Mouse (Mus musculus) ES-Bruce4 (cell line): ENCODE data around the gene Zfp663. TPM values are rescaled to one million over a fixed set of nuclear protein-coding genes. Genes with fewer than 3 reads are reported as not detected.

Experiments
- H3K27ac ChIP-seq: 2 replicates; pipeline ENCODE4 v1.5.1; 2012; ENCODE audit warnings: low read length, inconsistent platforms; ENCODE audit not compliant: insufficient read depth
- H3K27me3 ChIP-seq: 2 replicates; pipeline ENCODE4 v1.6.1; 2012; ENCODE audit warnings: mild to moderate bottlenecking, low read length, inconsistent platforms; ENCODE audit not compliant: control insufficient read depth, poor library complexity, insufficient read depth, severe bottlenecking
- H3K36me3 ChIP-seq: 2 replicates; pipeline ENCODE4 v1.6.1; 2012; ENCODE audit warnings: inconsistent platforms, mild to moderate bottlenecking, low read length, moderate library complexity; ENCODE audit not compliant: control insufficient read depth, poor library complexity, insufficient read depth, severe bottlenecking
- H3K4me1 ChIP-seq: one replicate; pipeline ENCODE4 v1.8.1; 2011; ENCODE audit warnings: low read length; ENCODE audit not compliant: control insufficient read depth, insufficient read depth
- H3K4me3 ChIP-seq: 2 replicates; pipeline ENCODE4 v1.5.1; 2011; ENCODE audit warnings: low read depth, mild to moderate bottlenecking, low read length
- H3K9ac ChIP-seq: 2 replicates; pipeline ENCODE4 v1.6.1; 2012; ENCODE audit warnings: low read depth, mild to moderate bottlenecking, inconsistent platforms; ENCODE audit not compliant: poor library complexity, severe bottlenecking
- H3K9me3 ChIP-seq: replicated peaks from 2 replicates; pipeline ENCODE4 v1.6.1; 2012; ENCODE audit warnings: mild to moderate bottlenecking, low read length, inconsistent platforms; ENCODE audit not compliant: control insufficient read depth, poor library complexity, insufficient read depth, severe bottlenecking
- CTCF ChIP-seq: IDR thresholded peaks from one replicate; pipeline ENCODE4 v1.8.1; 2011; ENCODE audit warnings: low read depth, low read length
- EP300 ChIP-seq: IDR thresholded peaks from 2 replicates; pipeline ENCODE4 v1.6.1; 2011; ENCODE audit warnings: low read depth, low read length; ENCODE audit not compliant: insufficient read depth
- POLR2A ChIP-seq: IDR thresholded peaks from one replicate; pipeline ENCODE4 v1.8.1; 2011; ENCODE audit warnings: low read length; ENCODE audit not compliant: insufficient read depth
- polyA plus RNA-seq: library from polyadenylated mRNA; stranded (reverse); fragments of >200 nt; gene quantifications from 2 replicates; pipeline ENCODE4 v1.2.4, GENCODE M21; 2011; ENCODE audit warnings: low read depth; ENCODE audit not compliant: missing spikeins, insufficient read depth, insufficient read length

Gene Zfp663
- polyA plus RNA-seq, 1 experiment = not detected

- H3K9me3 ChIP-seq = no peaks in the 10 kb centered on the region
- TF ChIP-seq POLR2A = no peak
- TF ChIP-seq CTCF = peak; percentile 66
- H3K4me1 ChIP-seq = no peaks in the 10 kb centered on the region
- H3K27ac ChIP-seq = no peak overlapping the region
- H3K27me3 ChIP-seq = no peaks in the 10 kb centered on the region
- no peak overlapping the region for H3K9ac ChIP-seq
- H3K4me3 ChIP-seq = no peak overlapping the region
- no peaks in the 10 kb centered on the region for H3K36me3 ChIP-seq
Measured at GRCm38 (mm10) chr2:165337191-165337590, 31.3 kb downstream of the Zfp663 start.

- Histone ChIP-seq H3K27me3 (no peaks in the 10 kb centered on the region), H3K27ac (no peak overlapping the region), H3K4me1 (no peaks in the 10 kb centered on the region), H3K36me3 (no peaks in the 10 kb centered on the region), H3K4me3 (no peak overlapping the region), H3K9me3 (no peaks in the 10 kb centered on the region), H3K9ac (no peak overlapping the region)
- no peak for TF ChIP-seq POLR2A
- TF ChIP-seq EP300 = no peak
- no peak for TF ChIP-seq CTCF
Measured at GRCm38 (mm10) chr2:165332610-165333210, 35.8 kb downstream of the Zfp663 start.

DNA sequence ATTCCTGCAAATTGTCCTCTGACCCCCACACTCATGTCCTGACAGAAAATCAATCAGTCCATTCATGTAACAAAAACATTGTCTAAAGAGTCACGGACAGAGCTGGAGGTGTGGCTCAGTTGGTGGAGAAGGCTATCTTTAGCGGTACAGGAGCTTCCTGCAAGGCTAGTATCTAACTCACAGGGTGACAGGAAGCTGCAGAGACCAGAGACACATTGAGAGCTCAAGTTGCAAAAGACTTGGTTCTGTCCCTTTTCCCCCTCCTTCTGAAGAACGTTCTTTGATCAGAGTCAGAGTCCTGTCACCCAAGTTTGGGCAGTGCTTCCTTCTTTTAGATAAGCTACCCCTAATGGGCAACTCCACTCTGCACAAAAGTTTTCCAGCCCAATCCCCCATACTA is 38.8 kb downstream of the Zfp663 start:
- TF ChIP-seq POLR2A (no peak), EP300 (no peak), CTCF (no peak)

DNA sequence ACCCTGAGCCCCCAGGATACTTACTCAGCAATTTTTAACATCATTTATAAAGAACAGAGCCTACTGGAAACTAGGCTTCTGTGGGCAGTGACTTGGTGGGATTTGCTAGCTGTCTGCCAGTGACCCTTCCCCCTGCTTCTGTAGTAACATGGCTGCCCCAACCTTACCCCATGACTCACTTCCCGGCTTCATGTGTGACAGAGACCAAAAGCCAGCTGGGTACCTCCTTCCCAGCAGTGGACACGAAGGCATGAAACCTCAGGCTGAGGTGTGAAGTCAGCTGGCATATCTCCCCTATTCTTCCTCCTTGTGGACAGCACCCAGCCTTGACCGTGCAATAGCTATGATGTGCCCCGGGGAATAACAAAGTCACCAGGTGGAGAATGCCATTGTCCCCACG is 39.8 kb downstream of the Zfp663 start:
- Histone ChIP-seq H3K9me3 (no peaks in the 10 kb centered on the region), H3K4me3 (no peak overlapping the region), H3K4me1 (peaks cover 3% of the 10 kb centered on the region), H3K36me3 (no peaks in the 10 kb centered on the region), H3K27me3 (no peaks in the 10 kb centered on the region), H3K27ac (no peak overlapping the region), H3K9ac (no peak overlapping the region)
- TF ChIP-seq EP300 = no peak
- no peak for TF ChIP-seq CTCF
- no peak for TF ChIP-seq POLR2A

More for the DNA sequence above, 38.8 kb downstream of the Zfp663 start:
- no peaks in the 10 kb centered on the region for H3K9me3 ChIP-seq
- H3K36me3 ChIP-seq = no peaks in the 10 kb centered on the region
- no peak overlapping the region for H3K4me3 ChIP-seq
- no peaks in the 10 kb centered on the region for H3K27me3 ChIP-seq
- no peaks in the 10 kb centered on the region for H3K4me1 ChIP-seq
- no peak overlapping the region for H3K9ac ChIP-seq
- no peak overlapping the region for H3K27ac ChIP-seq

DNA sequence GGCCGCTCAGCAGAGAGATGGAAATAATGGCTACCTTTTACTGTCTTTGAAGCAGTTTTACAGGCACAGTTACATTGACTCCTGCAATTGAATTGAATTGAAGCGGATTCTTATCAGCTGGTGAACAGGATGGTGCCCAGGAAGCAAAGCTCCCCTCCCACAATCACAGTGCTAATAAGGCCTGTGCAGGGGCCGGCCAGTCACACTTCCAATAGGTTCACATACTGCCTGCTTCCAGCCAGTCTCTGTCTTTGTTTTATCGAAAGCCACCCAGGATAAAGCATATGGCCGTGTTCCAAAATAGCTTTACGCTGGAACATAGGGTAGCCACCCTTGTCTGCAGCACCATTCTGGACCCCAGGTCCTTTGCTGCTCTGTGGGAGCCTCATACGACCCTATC is 41.1 kb downstream of the Zfp663 start:
- no peaks in the 10 kb centered on the region for H3K27me3 ChIP-seq
- H3K9ac ChIP-seq = no peak overlapping the region
- H3K27ac ChIP-seq = no peak overlapping the region
- H3K9me3 ChIP-seq = no peaks in the 10 kb centered on the region
- TF ChIP-seq EP300 = no peak
- no peak for TF ChIP-seq POLR2A
- no peak for TF ChIP-seq CTCF
- peaks cover 5% of the 10 kb centered on the region for H3K4me1 ChIP-seq
- H3K4me3 ChIP-seq = no peak overlapping the region
- H3K36me3 ChIP-seq = no peaks in the 10 kb centered on the region

DNA sequence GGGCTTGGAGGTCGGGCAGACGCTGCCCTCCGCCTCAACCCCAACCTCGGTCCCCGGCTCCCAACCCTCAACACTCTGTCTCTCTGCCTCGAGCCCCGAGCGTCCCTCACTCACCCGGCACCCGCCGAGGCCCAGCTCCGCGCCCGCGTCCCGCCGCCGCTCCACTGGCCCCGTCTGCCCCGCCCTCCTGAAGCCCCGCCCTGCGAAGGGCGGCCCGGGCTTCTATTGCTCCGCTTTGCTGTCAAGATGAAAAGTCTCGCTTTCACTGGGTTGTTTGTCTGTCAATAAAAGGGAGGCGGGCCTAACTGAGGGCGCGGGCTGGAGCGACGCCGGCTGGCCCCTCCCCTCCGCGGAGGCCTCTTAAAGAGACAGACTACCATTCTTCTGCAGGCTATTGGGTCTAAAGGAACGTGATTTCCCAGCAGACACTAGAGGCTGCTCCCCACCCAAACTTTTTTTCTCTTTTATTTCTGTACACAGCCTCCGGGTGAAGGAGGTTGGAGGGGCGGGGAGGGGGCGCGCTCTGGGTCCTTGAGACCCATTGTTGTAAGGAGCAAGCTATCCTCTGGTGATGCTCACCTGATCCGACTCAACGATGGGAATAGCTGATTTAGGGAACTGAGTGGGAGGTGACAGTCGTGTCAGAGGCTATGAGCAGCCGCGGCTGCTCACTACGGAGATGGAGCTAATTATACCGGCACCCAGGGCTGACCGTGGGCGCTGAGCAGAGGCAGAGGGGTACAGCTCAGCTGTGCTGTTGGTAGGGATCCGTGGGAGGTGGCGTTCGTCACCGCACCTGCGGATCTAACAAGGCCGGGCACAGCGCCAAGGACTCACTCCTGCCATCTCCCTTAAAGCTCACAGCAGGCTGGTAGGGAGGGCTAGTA is 42.0 kb downstream of the Zfp663 start, which contains the start of gene Elmo2:
Gene Elmo2, minus strand, starts transcription at position 176 of the 887 bp plus-strand sequence.
- Histone ChIP-seq H3K9me3 (no peaks in the 10 kb centered on the region), H3K36me3 (no peaks in the 10 kb centered on the region), H3K4me1 (peaks cover 5% of the 10 kb centered on the region), H3K9ac (peak within 1 kb of the TSS; percentile 89), H3K4me3 (peak within 1 kb of the TSS; percentile 84), H3K27me3 (no peaks in the 10 kb centered on the region), H3K27ac (no peak within 1 kb of the TSS)
- TF ChIP-seq POLR2A (peak; percentile 50), EP300 (no peak)
